ENCODE assay signal across 8 mouse cellular contexts in the genomic region with DNA sequence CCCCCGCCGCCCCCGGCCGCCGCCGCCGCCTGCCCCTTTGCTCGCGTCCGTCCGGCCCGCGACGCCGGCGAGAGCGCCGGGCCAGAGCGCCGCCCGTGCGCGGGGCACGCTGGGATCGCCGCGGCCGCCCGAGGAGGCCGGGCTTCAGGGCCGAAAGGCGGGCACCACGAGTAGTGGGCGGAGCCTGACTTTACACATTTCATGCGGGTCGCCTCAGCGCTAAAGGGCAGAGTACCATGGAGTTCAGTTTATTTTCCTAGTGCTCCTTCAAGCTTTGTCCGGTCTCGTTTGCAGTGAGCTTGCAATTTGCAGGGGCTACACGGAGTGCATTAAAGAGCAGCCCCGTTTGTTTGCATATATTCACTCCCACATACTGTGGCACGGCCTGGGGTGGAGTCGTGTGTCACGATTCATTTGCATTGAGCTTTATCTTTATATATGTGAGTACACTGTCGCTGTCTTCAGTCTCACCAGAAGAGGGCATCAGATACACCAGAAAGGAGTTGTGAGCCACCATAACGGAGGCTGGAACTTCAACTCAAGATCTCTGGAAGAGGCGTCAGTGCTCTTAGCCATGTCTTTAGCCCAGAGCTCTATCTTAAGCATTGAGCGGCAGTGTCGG. TPM values are rescaled to one million over a fixed set of nuclear protein-coding genes. Genes with fewer than 3 reads are reported as not detected.
DNase-seq lines count a peak whose midpoint lies in the region; ATAC-seq and TF ChIP-seq lines count a peak whose summit lies in the region.

Gene Tmem259 (minus strand): TSS at position 136 of the 622 bp plus-strand sequence.

- peaks cover 5% of the 10 kb centered on the region for H3K4me1 ChIP-seq in cortical plate, adult 2 months (ENCODE audit: control insufficient read depth, insufficient read depth, low read length)
- H3K4me1 ChIP-seq in hindbrain, postnatal 0 days (ENCODE audit: insufficient read depth, low read length) = peaks cover 21% of the 10 kb centered on the region

- TF ChIP-seq POLR2A in cortical plate, adult 2 months (IDR thresholded peaks at IDR 0.05; ENCODE audit: extremely low read depth, insufficient read depth, low read length) = peak; percentile 34; the same call in 1 of the 2 replicates

- peaks cover 13% of the 10 kb centered on the region for H3K27me3 ChIP-seq in hindbrain, postnatal 0 days (ENCODE audit: insufficient read depth, low read length)

- ATAC-seq in hindbrain, postnatal 0 days = peak; percentile 85
- peak; percentile 32 for ATAC-seq in megakaryocyte, adult 5-6 weeks (ENCODE audit: poor library complexity, severe bottlenecking)

- peak within 1 kb of the TSS; percentile 87 for H3K9ac ChIP-seq in hindbrain, postnatal 0 days (replicated peaks; ENCODE audit: low read length)

- TF ChIP-seq CTCF in cortical plate, adult 2 months (IDR thresholded peaks at IDR 0.05; ENCODE audit: extremely low read depth, insufficient read depth, low read length) = peak; percentile 59; the same call in 1 of the 2 replicates
- TF ChIP-seq CTCF in hindbrain, postnatal 0 days (IDR thresholded peaks at IDR 0.05; ENCODE audit: low read depth) = peak; percentile 86

- peak; percentile 91 to 96 for DNase-seq in adrenal gland, adult (ENCODE audit: inconsistent age in 2 of 2, low spot score in 1 of 2)
- DNase-seq in gastrocnemius, adult 8-10 months (ENCODE audit: low spot score in 2 of 2) = peak; percentile 78 to 86
- peak; percentile 96 for DNase-seq in hindbrain, postnatal 0 days (ENCODE audit: low spot score)
- peak; percentile 70 to 84 for DNase-seq in left cerebral cortex, adult 8-10 months (ENCODE audit: low spot score in 2 of 2)
- peak; percentile 90 to 91 for DNase-seq in right cerebral cortex, postnatal 10 days (ENCODE audit: low spot score in 2 of 2)
- peak; percentile 85 for DNase-seq in urinary bladder, postnatal 36 days (ENCODE audit: low spot score in 2 of 2)

- H3K27ac ChIP-seq in cortical plate, adult 2 months (ENCODE audit: insufficient read depth, low read length) = peak within 1 kb of the TSS; percentile 37
- peak within 1 kb of the TSS; percentile 97 for H3K27ac ChIP-seq in hindbrain, postnatal 0 days

- peak within 1 kb of the TSS; percentile 68 for H3K4me2 ChIP-seq in hindbrain, postnatal 0 days (ENCODE audit: low read depth, low read length)

- peak within 1 kb of the TSS; percentile 89 for H3K4me3 ChIP-seq in cortical plate, adult 2 months (ENCODE audit: insufficient read depth, low read length)
- peak within 1 kb of the TSS; percentile 68 for H3K4me3 ChIP-seq in hindbrain, postnatal 0 days (ENCODE audit: low read length)

- H3K36me3 ChIP-seq in hindbrain, postnatal 0 days (ENCODE audit: insufficient read depth, low read length) = no peaks in the 10 kb centered on the region; the same call in 1 of the 2 replicates

- no peaks in the 10 kb centered on the region for H3K9me3 ChIP-seq in hindbrain, postnatal 0 days (ENCODE audit: low read length)

- WGBS in hindbrain, postnatal 0 days = 2% methylated on average over 43 of the region's 49 CpGs

RNA-seq across cellular contexts. Expression of gene Tmem259, which starts in this region (rescaled TPM):
- polyA plus RNA-seq in cortical plate, adult 2 months (2012; rRNA removed) = 168 and 183 TPM in 2 replicates
- total RNA-seq in gastrocnemius, adult 8-10 months (2022) = 10 to 100 TPM; 67.9 to 81.4 (median 74.4) TPM
- total RNA-seq in hindbrain, postnatal 0 days (2014; rRNA removed) = 161 and 179 TPM in 2 replicates
- 25.6 and 27.1 TPM in 2 replicates for polyA plus RNA-seq in hindbrain, postnatal 0 days (2015; fragmentation: Nextera tagmentation; extraction: Ambion mirVana)
- total RNA-seq in left cerebral cortex, adult 8-10 months (2022) = 100 to 1,000 TPM; 105 to 117 (median 113) TPM
- total RNA-seq in megakaryocyte, adult 5-6 weeks (2015) = 51.6 and 52.2 TPM in 2 replicates
- 52.1 and 53.2 TPM in 2 replicates for total RNA-seq in megakaryocyte, adult 5-6 weeks (2017)

Comparison
In these comparisons a context has a peak if more than half of its experiments do, and no peak if none do; other contexts are left out.
1. Peak in every context shown above with its lines: DNase-seq, ATAC-seq, H3K4me3 ChIP-seq and H3K27ac ChIP-seq.